Mouse (Mus musculus): ENCODE results near the gene Dap3.
"Not testable (repeated sequence)": the region's sequence is repeated elsewhere in the genome, so short reads cannot be mapped to it uniquely, and the experiment has no call there.

Dap3 gene

DNA sequence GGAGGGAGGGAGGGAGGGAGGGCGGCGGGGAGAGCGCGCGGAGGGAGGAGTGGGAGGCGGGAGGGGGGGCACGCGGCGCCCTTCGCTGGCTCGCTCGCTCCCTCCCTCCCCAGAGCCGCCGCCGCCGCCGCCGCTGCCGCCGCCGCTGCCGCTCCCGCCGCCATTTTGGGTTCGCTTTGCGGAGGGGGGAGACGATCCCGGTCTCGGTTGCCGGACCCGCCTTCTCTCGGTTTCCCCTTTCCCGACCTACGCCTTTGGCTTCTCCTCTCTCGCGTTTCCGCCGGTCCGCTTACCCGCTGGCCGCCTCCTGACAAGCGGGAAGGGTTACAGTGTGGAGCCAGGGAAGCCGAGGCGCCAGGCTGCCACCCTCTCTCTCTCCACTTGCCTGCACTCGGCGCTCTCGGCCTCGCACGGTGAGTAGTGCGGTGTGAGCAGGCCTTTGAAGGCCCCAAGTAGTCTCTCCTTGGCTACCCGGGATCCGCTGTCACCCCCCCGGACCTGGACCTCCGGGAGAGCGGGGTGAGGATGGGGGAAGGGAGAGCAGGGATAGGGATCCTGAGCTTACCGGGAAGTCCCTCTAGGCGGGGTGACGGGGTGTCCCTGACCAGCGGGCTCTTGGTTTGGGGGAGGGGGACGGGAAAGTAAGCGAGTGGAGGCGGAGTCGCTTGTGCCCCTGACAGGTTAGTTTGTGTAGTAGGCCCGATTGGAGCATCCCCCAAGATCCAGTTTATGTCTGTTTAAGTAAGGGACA, at the start of gene Dap3, which contains the start of gene Ash1l:
Gene Dap3, minus strand, starts transcription at position 606 of the 751 bp plus-strand sequence.
Gene Ash1l, plus strand, starts transcription at position 47 of the 751 bp plus-strand sequence.
- peak; percentile 65 to 76 for DNase-seq

DNA sequence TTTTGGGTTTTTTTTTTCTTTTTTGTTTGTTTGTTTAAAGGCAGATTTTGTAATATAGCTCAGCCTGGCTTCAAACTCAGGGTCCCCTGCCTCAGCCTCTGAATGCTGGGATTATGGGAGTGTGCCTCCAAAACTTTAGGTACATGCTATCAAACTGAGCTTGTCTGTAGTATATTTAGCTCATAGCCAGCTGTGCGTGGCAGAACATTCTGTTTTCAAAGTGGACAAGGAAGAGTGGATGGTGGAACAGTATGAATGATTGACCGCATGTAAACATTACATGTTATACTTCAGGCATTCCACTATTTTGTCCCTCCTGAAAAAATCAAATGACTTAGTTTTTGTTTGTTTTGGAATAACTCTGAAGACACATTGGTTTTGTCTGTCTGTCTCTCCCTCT, 41.8 kb upstream of the Dap3 start:
- no peak for DNase-seq

DNA sequence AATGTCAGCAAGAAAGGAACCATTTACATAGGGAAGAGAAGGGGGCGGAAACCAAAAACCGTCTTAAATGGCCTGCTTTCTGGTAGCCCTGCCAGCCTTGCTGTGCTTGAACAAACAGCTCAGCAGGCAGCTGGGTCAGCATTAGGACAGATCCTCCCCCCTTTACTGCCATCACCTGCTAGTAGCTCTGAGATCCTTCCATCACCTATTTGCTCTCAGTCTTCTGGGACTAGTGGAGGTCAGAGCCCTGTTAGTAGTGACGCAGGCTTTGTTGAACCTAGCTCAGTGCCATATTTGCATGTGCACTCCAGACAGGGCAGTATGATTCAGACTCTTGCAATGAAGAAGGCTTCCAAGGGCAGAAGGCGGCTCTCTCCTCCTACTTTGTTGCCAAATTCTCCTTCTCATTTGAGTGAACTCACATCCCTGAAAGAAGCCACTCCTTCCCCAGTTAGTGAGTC, 33.0 kb upstream of the Dap3 start:
- no peak for DNase-seq

DNA sequence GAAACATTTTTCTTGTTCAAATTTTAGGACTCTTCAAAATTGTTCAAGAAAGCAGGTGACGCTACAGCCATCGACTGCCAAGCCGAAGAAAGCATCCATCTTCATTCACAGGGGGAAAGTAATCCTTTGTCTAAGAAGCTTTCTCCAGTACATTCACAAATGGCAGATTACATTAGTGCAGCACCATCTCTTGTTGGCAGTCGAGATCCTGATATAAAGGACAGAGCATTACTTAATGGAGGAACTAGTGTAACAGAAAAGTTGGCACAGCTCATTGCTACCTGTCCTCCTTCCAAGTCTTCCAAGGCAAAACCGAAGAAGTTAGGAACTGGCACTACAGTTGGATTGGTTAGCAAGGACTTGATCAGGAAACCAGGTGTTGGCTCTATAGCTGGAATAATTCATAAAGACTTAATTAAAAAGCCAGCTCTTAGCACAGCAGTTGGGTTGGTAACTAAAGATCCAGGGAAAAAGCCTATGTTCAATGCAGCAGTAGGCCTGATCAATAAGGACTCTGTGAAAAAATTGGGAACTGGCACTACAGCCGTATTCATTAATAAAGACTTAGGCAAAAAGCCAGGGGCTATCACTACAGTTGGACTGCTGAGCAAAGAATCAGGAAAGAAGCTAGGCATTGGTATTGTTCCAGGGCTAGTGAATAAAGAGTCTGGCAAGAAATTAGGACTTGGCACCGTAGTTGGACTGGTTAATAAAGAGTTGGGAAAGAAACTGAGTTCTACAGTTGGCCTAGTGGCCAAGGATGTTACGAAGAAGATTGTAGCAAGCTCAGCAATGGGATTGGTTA, 30.4 kb upstream of the Dap3 start:
- no peak for DNase-seq

DNA sequence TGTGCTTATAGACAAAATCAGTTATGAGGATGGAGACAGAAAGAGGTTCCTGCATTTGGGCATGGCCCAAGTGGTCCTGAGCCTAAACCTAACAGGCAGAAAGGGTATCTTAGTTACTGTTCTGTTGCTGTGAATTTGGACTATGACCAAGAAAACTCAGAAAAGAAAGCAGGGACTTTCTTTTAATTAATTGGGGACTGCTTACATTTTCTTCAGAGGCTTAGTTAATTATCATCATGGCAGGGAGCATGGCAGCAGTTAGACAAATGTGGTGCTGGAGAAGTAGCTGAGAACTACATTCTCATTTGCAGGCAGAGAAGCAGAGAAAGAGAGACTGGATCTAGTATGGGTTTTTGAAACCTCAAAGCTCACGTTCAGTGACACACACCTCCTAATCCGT, 24.0 kb upstream of the Dap3 start:
- no peak for DNase-seq

DNA sequence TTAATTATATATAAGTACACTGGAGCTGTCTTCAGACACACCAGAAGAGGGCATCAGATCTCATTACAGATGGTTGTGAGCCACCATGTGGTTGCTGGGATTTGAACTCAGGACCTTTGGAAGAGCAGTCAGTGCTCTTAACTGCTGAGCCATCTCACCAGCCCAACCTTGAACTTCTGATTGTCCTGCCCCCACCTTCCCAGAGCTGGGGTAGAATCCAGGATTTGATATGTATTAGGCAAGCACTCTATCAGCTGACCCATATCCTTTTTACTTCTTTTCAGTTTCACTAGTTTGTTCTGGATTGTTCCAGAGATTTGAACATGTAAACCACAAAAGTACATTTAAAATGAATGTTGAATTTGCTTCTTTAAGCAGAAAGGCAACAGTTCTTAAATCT, 12.2 kb upstream of the Dap3 start:
- not testable (repeated sequence) for DNase-seq

DNA sequence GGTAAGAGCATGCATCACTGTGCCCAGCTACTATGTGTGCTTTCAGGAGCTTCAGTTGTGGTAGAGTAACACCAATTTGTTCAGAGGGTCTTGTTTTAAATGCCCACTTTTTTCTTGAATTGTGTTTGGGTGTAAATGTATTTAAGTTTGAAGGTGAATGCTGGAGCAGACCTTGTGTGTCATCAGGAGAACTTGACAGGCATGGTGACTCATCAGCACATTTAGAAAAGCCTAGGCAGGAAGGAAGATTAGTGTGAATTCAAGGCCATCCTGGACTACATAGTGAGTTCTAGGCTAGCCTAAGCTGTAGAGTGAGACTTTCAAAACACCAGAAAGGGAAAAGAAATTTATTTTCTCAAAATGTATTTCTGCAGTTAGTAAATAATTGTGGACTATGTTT, 2.8 kb upstream of the Dap3 start:
- DNase-seq, result no peak

DNA sequence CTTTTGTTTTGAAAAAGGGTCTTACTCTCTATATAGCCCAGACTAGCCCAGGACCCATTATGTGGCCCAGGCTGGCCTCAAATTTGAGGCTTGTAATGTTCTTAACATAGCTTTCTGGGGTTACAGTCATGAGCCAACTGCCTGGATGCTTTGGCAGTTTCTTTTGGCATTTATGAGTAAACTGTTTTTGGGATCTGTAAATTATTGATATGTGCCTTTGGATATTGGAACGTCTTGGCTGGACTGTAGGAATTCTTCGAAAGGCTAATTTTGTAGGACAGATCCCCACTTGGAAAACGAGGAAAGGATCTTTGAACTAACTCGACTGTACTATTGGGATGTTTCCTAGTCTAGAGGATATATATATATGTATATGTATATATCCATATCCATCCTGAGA, 2.3 kb upstream of the Dap3 start:
- DNase-seq, result no peak

DNA sequence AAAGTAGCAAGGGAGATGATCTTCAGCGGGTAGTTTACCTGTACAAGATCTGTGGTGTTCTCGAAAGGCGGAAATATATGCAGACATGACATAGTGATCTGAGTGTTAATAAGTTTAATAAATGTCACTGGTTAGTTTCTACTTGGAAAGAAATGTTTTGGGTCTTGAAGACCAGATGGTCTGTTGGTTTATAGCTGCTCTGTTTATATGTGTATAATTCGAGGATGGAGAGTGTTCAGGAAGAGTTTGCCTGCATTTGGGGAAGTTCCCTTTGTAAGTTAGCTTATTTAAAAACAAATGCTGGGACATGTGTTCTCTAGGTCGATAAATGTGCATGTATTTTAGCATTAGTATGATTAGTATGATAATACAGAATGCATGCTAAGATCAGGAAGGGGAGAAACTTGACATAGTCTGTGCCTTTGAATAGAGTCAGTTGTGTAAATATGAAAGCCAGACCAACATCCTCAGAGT, 383 bp upstream of the Dap3 start:
- no peak for DNase-seq

DNA sequence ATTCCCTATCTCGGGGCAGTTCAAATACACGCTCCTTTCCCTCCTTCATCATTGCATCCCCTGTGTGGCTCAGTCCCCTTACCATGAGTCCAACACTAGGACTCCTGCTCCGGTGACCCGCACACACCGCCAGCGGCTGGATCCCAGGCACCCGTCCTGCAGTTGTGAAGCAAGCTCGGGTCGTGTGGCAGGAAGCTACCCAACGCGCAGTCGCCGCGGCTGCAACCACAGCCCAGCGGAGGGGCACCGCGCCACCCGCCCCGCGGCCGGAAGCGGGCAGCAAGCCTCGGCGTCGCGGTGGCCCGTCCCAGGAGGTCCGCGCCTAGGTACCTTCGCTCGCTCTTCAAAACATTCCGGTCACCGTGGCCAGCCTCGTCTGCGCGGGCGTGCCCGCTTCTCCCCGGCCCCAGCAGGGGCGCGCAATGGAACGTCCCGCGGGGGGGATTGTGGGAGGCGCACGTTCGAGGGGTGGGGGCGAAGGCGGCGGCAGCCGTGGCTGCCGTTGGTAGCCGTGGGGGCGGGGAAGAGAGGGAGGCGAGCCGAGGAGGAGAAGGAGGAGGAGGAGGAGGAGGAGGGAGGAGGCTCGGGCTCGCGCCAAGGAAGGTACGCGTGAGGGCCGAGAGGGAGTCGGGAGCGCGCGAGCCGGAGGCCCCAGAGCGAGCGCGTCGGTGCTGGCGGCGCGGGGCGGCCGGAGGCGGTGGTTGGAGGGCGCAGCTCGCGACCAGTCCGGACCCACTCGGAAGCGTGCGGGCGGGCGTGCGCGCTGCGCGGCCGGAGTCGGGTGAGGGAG, 1.0 kb downstream of the Dap3 start:
- DNase-seq, result peak; percentile 86 to 88

DNA sequence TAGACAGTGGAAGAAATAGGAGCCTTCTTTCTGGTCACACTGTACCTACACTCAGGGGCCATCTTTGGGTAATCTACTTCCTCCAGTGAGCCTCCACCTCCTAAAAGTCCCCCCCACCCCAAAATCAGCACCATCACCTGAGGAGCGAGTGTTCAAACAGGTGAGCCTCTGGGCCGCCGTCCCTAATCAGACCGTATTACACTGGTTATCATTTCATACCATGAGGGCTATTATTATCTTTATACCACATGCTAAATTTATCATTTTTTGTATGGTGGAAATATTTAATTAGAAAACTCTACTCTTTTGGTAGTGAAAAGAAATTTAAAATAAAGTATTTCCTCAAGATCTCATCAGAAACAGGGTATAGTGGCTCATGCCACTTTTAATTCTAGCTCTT, 6.9 kb downstream of the Dap3 start:
- no peak for DNase-seq

DNA sequence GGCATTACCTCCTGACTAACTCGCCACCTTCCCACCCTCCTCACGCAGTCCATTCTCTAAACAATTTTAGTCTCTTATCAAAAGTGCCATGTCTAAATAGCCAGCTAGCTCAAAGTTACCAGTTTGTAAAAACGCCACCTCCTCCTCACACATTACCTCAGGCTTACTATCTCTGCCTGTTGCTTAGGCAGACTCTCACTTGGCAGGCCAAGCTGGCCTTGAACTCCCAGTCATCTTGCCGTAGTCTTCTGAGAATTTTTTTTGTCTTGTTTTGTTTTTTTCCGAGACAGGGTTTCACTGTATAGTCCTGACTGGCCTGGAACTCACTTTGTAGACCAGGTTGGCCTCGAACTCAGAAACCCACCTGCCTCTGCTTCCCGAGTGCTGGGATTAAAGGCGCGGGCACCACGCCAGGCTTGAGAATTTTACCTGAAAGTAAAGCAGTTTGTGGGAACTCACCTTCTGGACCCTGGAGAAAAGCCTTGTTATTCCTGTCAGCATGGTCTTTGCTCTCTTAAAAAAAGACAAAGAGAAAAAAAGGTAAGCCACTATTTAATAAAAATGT, 8.6 kb downstream of the Dap3 start:
- DNase-seq, result no peak

DNA sequence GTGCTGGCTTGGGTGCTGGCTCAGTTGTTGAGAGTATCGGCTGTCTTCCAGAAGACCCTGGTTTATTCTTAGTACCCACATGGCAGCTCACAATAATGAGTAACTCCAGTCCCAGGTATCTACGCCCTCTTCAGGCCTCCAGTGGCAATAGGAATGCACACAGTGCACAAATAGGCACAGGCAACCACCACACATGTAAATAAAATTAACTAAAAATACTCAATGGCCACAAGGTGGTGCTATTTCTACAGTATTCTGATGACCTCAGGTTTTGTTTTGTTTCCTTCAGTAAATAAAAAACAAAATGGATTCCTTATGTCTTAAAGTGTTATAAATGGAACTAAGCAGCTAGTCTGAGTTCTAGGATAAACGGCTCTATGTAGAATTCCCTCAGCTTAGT, 11.2 kb downstream of the Dap3 start:
- no peak for DNase-seq

DNA sequence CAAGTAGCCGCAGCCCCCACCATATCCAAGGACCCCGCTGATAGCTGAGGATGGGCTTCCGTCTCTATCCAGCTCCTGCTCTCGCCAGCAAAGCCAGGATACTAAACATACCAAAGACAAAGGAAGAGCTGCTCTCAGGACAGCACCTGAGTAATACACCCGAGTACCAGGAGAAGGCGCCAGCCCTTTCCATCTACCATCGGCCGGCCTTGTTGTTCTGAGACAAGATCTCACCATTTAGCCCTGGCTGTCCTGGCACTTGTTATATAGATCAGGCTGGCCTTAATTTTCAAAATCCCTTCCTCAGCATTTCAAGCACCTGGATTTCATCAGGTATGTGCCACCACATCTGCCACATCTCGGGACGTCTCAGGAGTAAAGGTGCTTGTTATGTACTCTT, 11.9 kb downstream of the Dap3 start:
- DNase-seq, result no peak

DNA sequence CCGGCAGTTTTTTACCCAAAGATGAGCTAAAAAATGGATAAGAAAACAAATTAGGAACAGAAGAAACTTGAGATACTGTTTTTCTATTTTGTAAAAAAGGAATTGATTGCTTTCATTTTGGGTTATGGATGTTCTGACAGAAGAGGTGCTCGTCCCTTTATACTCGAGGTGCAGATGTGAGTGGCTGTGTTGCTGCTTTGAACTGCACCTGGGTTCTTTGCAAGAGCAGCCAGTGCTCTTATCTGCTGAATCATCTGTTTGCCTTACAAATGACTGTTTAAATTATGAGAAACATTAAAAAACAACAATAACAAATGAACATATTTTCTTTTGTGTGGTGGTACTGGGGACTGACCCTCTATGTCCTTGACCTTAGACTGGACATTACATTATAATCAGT, 21.5 kb downstream of the Dap3 start:
- DNase-seq, result no peak

DNA sequence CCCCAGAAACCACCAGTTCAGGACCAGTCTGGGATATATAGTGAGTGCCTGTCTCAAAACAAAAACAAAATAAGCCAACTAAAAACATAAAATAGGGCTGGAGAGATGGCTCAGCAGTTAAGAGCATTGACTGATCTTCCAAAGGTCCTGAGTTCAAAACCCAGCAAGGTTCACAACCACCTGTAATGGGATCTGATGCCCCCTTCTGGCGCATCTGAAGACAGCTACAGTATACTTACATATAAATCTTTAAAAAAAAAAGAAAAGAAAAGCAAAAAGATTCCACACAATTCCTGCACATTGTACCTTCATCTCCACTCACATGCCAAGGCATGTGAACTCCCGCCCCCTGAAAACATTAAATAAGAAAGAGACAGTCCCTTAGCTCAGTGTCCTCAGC, 25.3 kb downstream of the Dap3 start:
- DNase-seq, result no peak

DNA sequence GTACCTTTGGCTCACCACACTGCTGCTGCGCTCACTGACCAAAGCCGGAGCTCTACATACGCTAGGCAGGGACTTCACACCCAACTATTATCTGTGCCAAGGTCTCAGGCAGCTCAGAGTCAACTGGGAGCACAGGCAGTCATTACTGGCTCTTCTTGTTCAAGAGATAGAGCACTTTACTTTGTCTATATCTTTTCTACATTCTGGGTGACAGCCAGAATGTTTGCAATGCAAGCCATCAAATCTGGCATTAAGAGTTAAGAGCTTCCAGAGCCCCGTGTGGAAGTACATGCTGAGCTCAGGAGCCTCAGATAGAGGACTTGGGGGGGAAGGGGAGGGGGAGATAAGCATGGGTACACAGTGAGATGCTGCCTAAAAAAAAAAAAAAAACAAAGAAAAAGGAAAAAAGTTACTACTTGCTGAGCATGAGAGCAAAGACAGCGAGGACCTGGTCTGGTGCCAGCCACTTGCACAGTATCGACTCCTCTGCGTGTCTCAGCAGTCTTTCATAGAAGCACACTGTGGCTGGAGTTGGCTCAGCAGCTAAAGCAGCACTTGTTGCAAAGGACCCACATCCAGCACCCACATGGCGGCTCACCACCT, 26.9 kb downstream of the Dap3 start:
- DNase-seq, result no peak

DNA sequence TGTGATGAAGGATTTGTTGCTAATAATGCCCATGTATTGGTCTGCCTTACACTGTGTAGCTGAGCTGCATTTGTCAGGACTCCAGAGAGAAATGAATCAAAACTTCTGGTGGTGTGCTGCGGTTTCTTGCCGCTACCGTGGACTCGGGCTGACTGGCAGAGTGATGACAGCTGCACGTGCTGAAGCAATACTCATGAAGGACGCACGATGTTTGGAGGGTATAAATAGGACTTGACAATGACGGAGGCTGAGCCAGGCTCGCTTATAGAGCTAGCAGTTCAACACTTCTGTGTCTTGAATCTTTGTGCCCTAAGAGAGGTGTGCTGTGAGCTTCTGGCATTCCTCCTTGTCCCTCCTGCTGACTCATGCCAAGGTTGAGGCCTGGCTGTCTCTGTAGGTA, 29.6 kb downstream of the Dap3 start:
- no peak for DNase-seq

DNA sequence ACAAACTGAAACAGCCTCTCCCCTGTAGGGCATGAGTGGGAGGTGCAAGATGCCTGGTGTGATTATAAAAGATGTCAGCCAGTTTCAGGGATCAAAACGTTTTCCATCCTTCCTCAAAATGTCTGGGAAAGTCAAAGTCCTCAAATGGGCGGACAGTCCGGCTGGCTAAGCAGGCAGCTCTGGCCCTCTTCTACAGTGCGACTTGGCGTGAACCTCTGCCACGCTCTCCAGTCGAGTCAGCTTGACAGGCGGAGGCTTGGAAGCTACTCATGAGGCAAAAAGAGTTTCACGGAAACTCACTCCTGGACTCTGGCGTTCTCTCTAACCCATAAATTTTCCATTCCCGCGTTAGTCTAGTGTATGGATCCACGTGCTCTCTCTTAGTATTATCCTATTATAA, 32.0 kb downstream of the Dap3 start:
- DNase-seq, result no peak

DNA sequence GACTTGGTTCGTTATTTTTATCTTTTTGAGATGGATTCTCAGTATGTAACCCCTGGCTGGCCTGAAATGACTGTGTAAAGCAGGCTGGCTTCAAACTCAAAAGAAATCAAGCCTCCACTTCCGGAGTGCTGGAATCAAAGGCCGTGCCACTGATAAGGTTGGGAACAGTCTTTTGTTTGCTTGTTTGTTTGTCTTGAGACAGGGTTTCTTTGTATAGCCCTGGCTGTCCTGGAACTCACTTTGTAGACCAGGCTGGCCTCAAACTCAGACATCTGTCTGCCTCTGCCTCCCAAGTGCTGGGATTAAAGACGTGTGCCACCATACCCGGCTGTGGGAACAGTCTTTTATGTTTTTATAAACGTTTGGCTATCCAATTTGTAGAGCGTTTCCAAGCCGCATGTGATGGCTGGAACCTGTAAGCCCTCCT, 36.6 kb downstream of the Dap3 start:
- no peak for DNase-seq

DNA sequence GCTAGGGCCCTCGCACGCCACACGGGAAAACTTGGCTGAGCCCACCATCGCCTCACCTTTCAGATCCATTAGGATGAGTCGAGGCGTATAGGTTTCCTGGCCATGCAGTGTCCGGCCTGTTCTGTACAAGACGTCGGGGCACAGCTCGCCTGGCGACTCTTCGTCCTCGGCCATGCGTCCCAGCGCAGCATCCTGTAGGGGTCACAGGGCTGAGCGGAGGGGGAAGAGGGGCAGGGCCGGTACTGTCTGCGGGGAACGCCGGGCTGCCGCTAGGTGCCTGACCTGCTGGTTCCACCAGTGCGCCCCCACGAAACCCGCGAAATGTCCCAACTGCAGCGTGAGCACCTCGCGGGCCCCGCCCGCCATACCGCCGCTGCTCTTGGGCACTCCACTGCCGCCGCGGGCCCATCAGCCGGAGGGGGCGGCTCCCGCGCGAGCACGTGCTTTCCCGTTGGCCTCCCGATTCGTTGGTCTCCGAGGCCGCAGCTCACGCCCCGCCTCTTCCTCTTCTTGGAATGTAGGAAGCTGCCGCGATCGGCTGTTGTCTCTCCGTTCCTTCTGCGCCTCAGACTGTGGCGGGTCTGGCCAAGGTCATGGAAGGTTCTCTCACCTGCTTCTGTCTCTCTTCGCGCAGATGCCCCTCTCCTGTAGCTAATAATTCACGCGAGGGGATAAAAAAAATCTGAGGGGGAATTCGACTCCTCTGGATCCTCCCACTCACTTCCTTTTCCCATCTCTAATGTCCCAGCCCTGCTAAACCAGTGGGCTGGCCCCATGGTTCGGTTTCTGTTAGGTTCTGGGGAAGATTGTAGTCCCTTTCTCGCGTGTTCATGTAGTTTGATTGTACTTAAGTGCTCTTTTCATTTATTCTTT, 37.2 kb downstream of the Dap3 start, which contains the start of gene Msto1:
Gene Msto1, minus strand, starts transcription at position 489 of the 873 bp plus-strand sequence.
- peak; percentile 91 to 93 for DNase-seq

Measured in thymus, adult 18-20 months (tissue).